In genomic region chr13:40845951-40846350, GRCm38 (mm10) we compare ENCODE assay signal across 29 mouse cellular contexts. TPM values are rescaled to one million over a fixed set of nuclear protein-coding genes. Genes with fewer than 3 reads are reported as not detected.
DNase-seq lines count a peak whose midpoint lies in the region; ATAC-seq and TF ChIP-seq lines count a peak whose summit lies in the region.
"Had no signal": no experiment of that assay in that cellular context is flagged by ENCODE, and none has a peak within 500 bp of the region (broad histone marks: within the 10 kb centered on the region; RNA-seq: fewer than 3 reads in every experiment).

No protein-coding gene starts in this region.

- TF ChIP-seq RAD21 in MEL (IDR thresholded peaks at IDR 0.05; ENCODE audit: low read depth, low read length): no peak

- H3K36me3 ChIP-seq in MEL (ENCODE audit: control insufficient read depth in 1 of 2, insufficient read depth in 2 of 2, low read length in 2 of 2): peaks cover 0 to 5% of the 10 kb centered on the region in 2 experiments; a peak in 1 of 4 replicates
- H3K36me3 ChIP-seq: forebrain, embryonic 10.5 days; G1E; heart, embryonic 10.5 days had no signal

- H3K4me3 ChIP-seq in MEL (ENCODE audit: control insufficient read depth in 1 of 2, insufficient read depth in 1 of 2, low read depth in 2 of 2, low read length in 2 of 2): no peak overlapping the region
- H3K4me3 ChIP-seq in lung, adult 2 months (replicated peaks; ENCODE audit: extremely low read depth, low read depth, low read length): no peak overlapping the region
- H3K4me3 ChIP-seq: forebrain, embryonic 10.5 days; forebrain, embryonic 13.5 days; heart, embryonic 10.5 days had no signal

- H3K4me1 ChIP-seq in MEL (ENCODE audit: control insufficient read depth in 1 of 2, insufficient read depth in 2 of 2, low read length in 2 of 2): peaks cover 0 to 7% of the 10 kb centered on the region in 2 experiments; a peak in 2 of 4 replicates
- no peaks in the 10 kb centered on the region for H3K4me1 ChIP-seq in lung, adult 2 months (ENCODE audit: control insufficient read depth, insufficient read depth, low read length)
- H3K4me1 ChIP-seq: forebrain, embryonic 10.5 days; forebrain, embryonic 13.5 days; heart, embryonic 10.5 days had no signal

- DNase-seq in 416B (ENCODE audit: low read depth): peak; percentile 44
- DNase-seq in MEL (ENCODE audit: low read depth, low spot score): peak; percentile 70
- no peak for DNase-seq in layer of hippocampus, postnatal 36 days
- DNase-seq in lung, adult 2 months: no peak
- DNase-seq in lung, postnatal 4 days: no peak
- DNase-seq: adrenal gland, adult 8-10 months; adrenal gland, postnatal 25 days; cerebellum, adult 11-12 months; cerebellum, adult 8-10 months; cerebellum, postnatal 10 days; cerebellum, postnatal 36 days; gastrocnemius, postnatal 10 days; gastrocnemius, postnatal 36 days; heart, adult 18-20 months; heart, postnatal 10 days; heart, postnatal 36 days had no signal

- peaks cover 1 to 2% of the 10 kb centered on the region in 2 experiments; a peak in 3 of 4 replicates for H3K27me3 ChIP-seq in MEL (ENCODE audit: control insufficient read depth in 1 of 2, insufficient read depth in 2 of 2, low read length in 2 of 2)
- H3K27me3 ChIP-seq: CH12.LX had no signal

- no peak for TF ChIP-seq CTCF in MEL (IDR thresholded peaks at IDR 0.05 in 2 of 3, conservative IDR thresholded peaks at IDR 0.05 in 1 of 3; ENCODE audit: control insufficient read depth in 1 of 3, insufficient read depth in 1 of 3, low read depth in 2 of 3, low read length in 3 of 3, poor library complexity in 1 of 3, severe bottlenecking in 1 of 3)
- TF ChIP-seq CTCF in lung, adult 2 months (IDR thresholded peaks at IDR 0.05; ENCODE audit: insufficient read depth, low read length): no peak

- H3K79me2 ChIP-seq in MEL (ENCODE audit: control insufficient read depth, insufficient read depth, low read length, poor library complexity): no peaks in the 10 kb centered on the region

- TF ChIP-seq POLR2A in MEL (IDR thresholded peaks at IDR 0.05; ENCODE audit: control insufficient read depth in 1 of 2, insufficient read depth in 1 of 2, low read depth in 1 of 2, low read length in 2 of 2, poor library complexity in 1 of 2): no peak
- TF ChIP-seq POLR2A in lung, adult 2 months (IDR thresholded peaks at IDR 0.05; ENCODE audit: borderline replicate concordance, extremely low read depth, low read depth, low read length): no peak

- H3K27ac ChIP-seq in MEL (ENCODE audit: control insufficient read depth, low read depth, low read length): no peak overlapping the region
- H3K27ac ChIP-seq: forebrain, embryonic 10.5 days; forebrain, embryonic 13.5 days; heart, embryonic 10.5 days; hindbrain, embryonic 14.5 days; hindbrain, postnatal 0 days had no signal

- H3K9ac ChIP-seq in MEL (ENCODE audit: control insufficient read depth, low read depth, low read length, poor library complexity, severe bottlenecking): no peak overlapping the region
- H3K9ac ChIP-seq: forebrain, embryonic 13.5 days; hindbrain, embryonic 14.5 days had no signal

- H3K9me3 ChIP-seq in MEL (replicated peaks; ENCODE audit: insufficient read depth, low read length): no peaks in the 10 kb centered on the region
- H3K9me3 ChIP-seq: forebrain, embryonic 10.5 days; forebrain, embryonic 13.5 days; G1E; heart, embryonic 10.5 days had no signal

- peak; percentile 49 to 66; a peak in 3 of 4 replicates for TF ChIP-seq EP300 in MEL (IDR thresholded peaks at IDR 0.05; ENCODE audit: low read depth in 1 of 2, low read length in 2 of 2)

- peak; percentile 61 for ATAC-seq in granulocyte monocyte progenitor cell, adult 5-6 weeks (replicated peaks; ENCODE audit: poor library complexity, severe bottlenecking)
- peak; percentile 53 for ATAC-seq in megakaryocyte progenitor cell, adult 5-6 weeks (replicated peaks; ENCODE audit: poor library complexity)
- ATAC-seq: activated CD4-positive, CD25-positive, alpha-beta regulatory T cell, adult 4 months; forebrain, embryonic 13.5 days; forebrain, embryonic 16.5 days; hindbrain, postnatal 0 days; inflammation-experienced regulatory T-cells, adult 6 months; intestine, embryonic 16.5 days had no signal

- 29% methylated on average over 6 of the region's 6 CpGs for WGBS in lung, adult 2 months

TF ChIP-seq in MEL, 35 proteins besides CTCF, POLR2A, EP300 and RAD21:
- peak; percentile 74 for TF ChIP-seq ETS1 (IDR thresholded peaks at IDR 0.05; ENCODE audit: low read depth, low read length)
- no peak for TF ChIP-seq POLR2AphosphoS5 (IDR thresholded peaks at IDR 0.05; ENCODE audit: borderline replicate concordance, low read depth, low read length)
- TF ChIP-seq TCF12 (IDR thresholded peaks at IDR 0.05; ENCODE audit: low read depth, low read length): peak; percentile 33
- peak; percentile 26; the same call in 1 of the 2 replicates for TF ChIP-seq SIN3A (IDR thresholded peaks at IDR 0.05; ENCODE audit: low read length)
- TF ChIP-seq GATA1 (IDR thresholded peaks at IDR 0.05; ENCODE audit: low read depth, low read length): peak; percentile 83
- 0 out of 2 replicates have a peak, but pooled peaks have one; percentile 26 for TF ChIP-seq JUND (IDR thresholded peaks at IDR 0.05; ENCODE audit: low read depth, low read length)
- TF ChIP-seq ZMIZ1 (IDR thresholded peaks at IDR 0.05; ENCODE audit: low read depth, low read length): no peak
- TF ChIP-seq BHLHE40 (IDR thresholded peaks at IDR 0.05; ENCODE audit: borderline replicate concordance, low read depth, low read length): 0 out of 2 replicates have a peak, but pooled peaks have one; percentile 45

RNA-seq across cellular contexts. Expression of gene Gcnt2, which starts 13.6 kb away (rescaled TPM):
- total RNA-seq in MEL (2012; rRNA removed): 0.04 TPM in 1 of 2 replicates, not detected in the other
- polyA plus RNA-seq in MEL (2012; ENCODE audit: insufficient read depth in 1 of 2, insufficient read length in 2 of 2, low read depth in 1 of 2, low replicate concordance in 2 of 2, missing spikeins in 1 of 2): under 1 TPM in 1 of 2 experiments, not detected in 1; 0.03 TPM
- 14.8 and 36.7 TPM in 2 replicates for total RNA-seq in granulocyte monocyte progenitor cell, adult 5-6 weeks (2014; fragmentation: Nextera tagmentation)
- total RNA-seq in granulocyte monocyte progenitor cell, adult 5-6 weeks (2017): 8.4 and 8.9 TPM in 2 replicates
- total RNA-seq in megakaryocyte progenitor cell, adult 5-6 weeks (2015): 16.6 and 28.2 TPM in 2 replicates
- total RNA-seq in megakaryocyte progenitor cell, adult 5-6 weeks (2017): 7.0 and 15.4 TPM in 2 replicates
- total RNA-seq in layer of hippocampus, postnatal 36 days (2021): 10 to 100 TPM; 16.7 to 17.7 TPM
- polyA plus RNA-seq in lung, adult 2 months (2012; rRNA removed): 12.5 and 17.5 TPM in 2 replicates
- total RNA-seq: CH12.LX had no signal
- polyA plus RNA-seq: G1E had no signal

Comparison
In these comparisons a context has a peak if more than half of its experiments do, and no peak if none do; other contexts are left out.
1. DNase-seq: peak in 416B (single experiment) and MEL (single experiment); none in layer of hippocampus, postnatal 36 days (0 of 2), lung, adult 2 months (single experiment) and lung, postnatal 4 days (0 of 2).